Comparison of ENCODE assay signal across 8 mouse cellular contexts in the genomic region with DNA sequence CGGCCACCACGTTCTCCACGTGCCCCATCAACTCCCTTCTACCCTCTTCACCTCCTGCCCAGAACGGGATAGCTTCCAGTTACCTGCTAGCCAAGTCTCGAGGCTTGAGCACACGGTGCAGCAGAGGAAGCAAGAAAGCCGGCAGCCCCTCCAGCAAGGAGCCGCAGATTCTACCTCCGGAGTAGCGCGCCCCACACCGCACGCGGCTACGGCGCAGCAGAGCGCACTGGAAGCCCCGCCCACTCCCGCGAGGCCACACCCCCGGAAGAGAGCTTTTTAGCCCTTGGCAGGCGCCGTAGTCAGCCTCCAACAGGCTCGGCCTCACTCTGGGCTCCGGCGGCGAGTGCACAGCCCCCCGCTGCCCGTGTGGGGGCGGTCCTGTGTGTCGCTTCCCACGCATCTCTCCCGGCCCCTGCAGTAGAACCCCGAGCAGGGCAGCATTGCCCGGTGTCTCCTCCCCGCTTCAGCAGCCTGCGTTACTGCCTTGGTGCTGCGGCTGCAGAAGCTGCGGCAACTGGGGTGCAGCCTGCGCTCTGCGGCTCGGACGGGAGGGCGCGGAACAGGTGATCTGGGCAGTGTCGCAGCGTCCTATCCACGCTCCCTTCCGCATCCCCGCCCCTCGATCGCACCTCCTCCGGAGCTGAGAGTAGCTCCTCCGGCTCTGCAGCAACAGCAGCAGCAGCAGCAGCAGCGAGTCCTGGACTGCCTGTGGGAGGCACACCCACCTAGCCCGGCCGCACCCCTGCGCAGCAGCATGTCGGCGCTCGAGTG. TPM values are rescaled to one million over a fixed set of nuclear protein-coding genes. Genes with fewer than 3 reads are reported as not detected.
DNase-seq lines count a peak whose midpoint lies in the region; ATAC-seq lines count a peak whose summit lies in the region.

Gene Polr3g (minus strand): TSS at position 239 of the 771 bp plus-strand sequence.
Gene Mblac2 (plus strand): TSS at position 567 of the 771 bp plus-strand sequence.

- peak within 1 kb of the TSS; percentile 96 for H3K4me2 ChIP-seq in kidney, embryonic 15.5 days

- peak within 1 kb of the TSS; percentile 84 for H3K4me3 ChIP-seq in heart, embryonic 10.5 days
- H3K4me3 ChIP-seq in kidney, embryonic 15.5 days (replicated peaks), result peak within 1 kb of the TSS; percentile 79

- under 1% methylated on average over 61 of the region's 61 CpGs for WGBS in heart, embryonic 10.5 days
- WGBS in kidney, embryonic 15.5 days, result under 1% methylated on average over 61 of the region's 61 CpGs

- no peaks in the 10 kb centered on the region for H3K36me3 ChIP-seq in heart, embryonic 10.5 days
- H3K36me3 ChIP-seq in kidney, embryonic 15.5 days, result no peaks in the 10 kb centered on the region

- H3K9ac ChIP-seq in kidney, embryonic 15.5 days, result peak within 1 kb of the TSS; percentile 63

- H3K27me3 ChIP-seq in heart, embryonic 10.5 days (ENCODE audit: insufficient read depth, poor library complexity, severe bottlenecking), result no peaks in the 10 kb centered on the region
- H3K27me3 ChIP-seq in kidney, embryonic 15.5 days, result no peaks in the 10 kb centered on the region

- DNase-seq in B cell, adult 2 months, result peak; percentile 99
- DNase-seq in brain, adult 2 months (ENCODE audit: low read depth, low spot score), result peak; percentile 97
- DNase-seq in heart, embryonic 10.5 days (ENCODE audit: low spot score), result peak; percentile 96
- peak; percentile 97 for DNase-seq in liver
- peak; percentile 97 to 99 for DNase-seq in spleen, postnatal 4 days (ENCODE audit: low spot score in 2 of 2)

- H3K4me1 ChIP-seq in heart, embryonic 10.5 days, result peaks cover 30% of the 10 kb centered on the region; the same call in 1 of the 2 replicates
- H3K4me1 ChIP-seq in kidney, embryonic 15.5 days, result peaks cover 23% of the 10 kb centered on the region

- H3K27ac ChIP-seq in heart, embryonic 10.5 days, result peak within 1 kb of the TSS; percentile 90
- H3K27ac ChIP-seq in kidney, embryonic 15.5 days, result peak within 1 kb of the TSS; percentile 94

- ATAC-seq in erythroblast, adult 5-6 weeks (replicated peaks; ENCODE audit: low FRiP score, poor library complexity, severe bottlenecking), result peak; percentile 92
- peak; percentile 97 for ATAC-seq in kidney, embryonic 15.5 days (replicated peaks; ENCODE audit: low FRiP score)
- peak; percentile 89 for ATAC-seq in monocyte, adult 5-6 weeks (replicated peaks; ENCODE audit: insufficient number of reproducible peaks, low FRiP score, low TSS enrichment, poor library complexity, severe bottlenecking)

- no peaks in the 10 kb centered on the region for H3K9me3 ChIP-seq in heart, embryonic 10.5 days
- no peaks in the 10 kb centered on the region for H3K9me3 ChIP-seq in kidney, embryonic 15.5 days (replicated peaks)

RNA-seq across cellular contexts. Expression of gene Polr3g, which starts in this region (rescaled TPM):
- 4.0 and 14.4 TPM in 2 replicates for total RNA-seq in erythroblast, adult 5-6 weeks (2015; ENCODE audit: low replicate concordance)
- 4.4 and 6.4 TPM in 2 replicates for total RNA-seq in erythroblast, adult 5-6 weeks (2017; ENCODE audit: low replicate concordance)
- 32.1 and 32.6 TPM in 2 replicates for polyA plus RNA-seq in heart, embryonic 10.5 days (2016; fragmentation: Nextera tagmentation; extraction: Ambion mirVana)
- polyA plus RNA-seq in kidney, embryonic 15.5 days (2015; fragmentation: Nextera tagmentation; extraction: Ambion mirVana), result 10.4 and 12.9 TPM in 2 replicates
- total RNA-seq in monocyte, adult 5-6 weeks (2017), result 3.7 to 20.3 TPM (median 12.0 TPM) in 3 replicates

RNA-seq across cellular contexts. Expression of gene Mblac2, which starts in this region (rescaled TPM):
- total RNA-seq in erythroblast, adult 5-6 weeks (2015; ENCODE audit: low replicate concordance), result 0.19 and 2.5 TPM in 2 replicates
- total RNA-seq in erythroblast, adult 5-6 weeks (2017; ENCODE audit: low replicate concordance), result 1.1 and 1.7 TPM in 2 replicates
- polyA plus RNA-seq in heart, embryonic 10.5 days (2016; fragmentation: Nextera tagmentation; extraction: Ambion mirVana), result 5.7 and 6.2 TPM in 2 replicates
- polyA plus RNA-seq in kidney, embryonic 15.5 days (2015; fragmentation: Nextera tagmentation; extraction: Ambion mirVana), result 7.1 and 7.2 TPM in 2 replicates
- total RNA-seq in monocyte, adult 5-6 weeks (2017), result 1.6 to 4.1 TPM (median 2.7 TPM) in 3 replicates

Comparison
In these comparisons a context has a peak if more than half of its experiments do, and no peak if none do; other contexts are left out.
1. Peak in every context shown above with its lines: DNase-seq, ATAC-seq, H3K4me3 ChIP-seq and H3K27ac ChIP-seq.